Mouse (Mus musculus) megakaryocyte, embryonic 14.5 days (primary cell): ENCODE data around the gene Galnt17. TPM values are rescaled to one million over a fixed set of nuclear protein-coding genes. Genes with fewer than 3 reads are reported as not detected.
A peak's percentile ranks its signal among the peaks of the same experiment; 100 is the strongest.

Experiments used
- H3K27me3 ChIP-seq: replicated peaks from 2 replicates; pipeline ENCODE3; 2012; ENCODE audit warnings: inconsistent platforms
- H3K36me3 ChIP-seq: replicated peaks from 2 replicates; pipeline ENCODE3; 2012; ENCODE audit warnings: low read length, inconsistent platforms, mixed read lengths
- H3K4me1 ChIP-seq: 2 replicates; pipeline ENCODE4 v1.6.1; 2012; ENCODE audit warnings: inconsistent platforms
- H3K4me3 ChIP-seq: replicated peaks from 2 replicates; pipeline ENCODE3; 2012; ENCODE audit warnings: moderate library complexity, mild to moderate bottlenecking, inconsistent platforms
- H3K9me3 ChIP-seq: 2 replicates; pipeline ENCODE4 v1.6.1; 2012; ENCODE audit warnings: inconsistent platforms
- FLI1 ChIP-seq: IDR thresholded peaks from 2 replicates; pipeline ENCODE4 v1.6.1; 2012; ENCODE audit warnings: low read length, inconsistent platforms, mixed read lengths
- GATA1 ChIP-seq: IDR thresholded peaks from 3 replicates; pipeline ENCODE4 v1.6.1; 2012; ENCODE audit warnings: mixed read lengths, low read length, inconsistent platforms, borderline replicate concordance
- polyA plus RNA-seq: library from polyadenylated mRNA; stranded (reverse); fragments of >175 nt; gene quantifications from 2 replicates; pipeline ENCODE4 v1.2.3, GENCODE M21; 2012; ENCODE audit warnings: low replicate concordance; ENCODE audit not compliant: insufficient read depth

Gene Galnt17
- polyA plus RNA-seq, 1 experiment, result not detected

DNA sequence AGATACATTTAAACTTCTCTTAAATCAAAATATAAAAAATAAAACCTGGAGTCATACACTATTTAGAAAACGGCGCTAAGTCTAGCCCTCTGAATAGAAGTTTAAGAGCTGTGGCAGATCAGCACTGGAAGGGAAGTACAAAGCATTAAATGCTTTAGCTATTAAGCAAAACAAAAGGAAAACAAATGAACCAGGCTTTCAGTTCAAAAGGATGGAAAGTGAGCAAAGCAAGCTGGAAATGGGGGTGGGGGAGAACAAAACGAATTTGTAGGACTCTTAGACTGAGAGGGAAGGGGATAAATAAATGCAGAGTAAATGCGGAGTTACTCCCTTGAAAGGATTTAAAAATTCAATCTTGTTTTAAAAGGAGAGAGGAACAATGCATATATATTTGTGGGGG lies 259.8 kb downstream of the Galnt17 start:
- Histone ChIP-seq H3K36me3 (no peaks in the 10 kb centered on the region), H3K9me3 (peaks cover 27% of the 10 kb centered on the region), H3K4me3 (no peak overlapping the region), H3K4me1 (no peaks in the 10 kb centered on the region), H3K27me3 (no peaks in the 10 kb centered on the region)
- TF ChIP-seq GATA1 (no peak), FLI1 (no peak)

GRCm38 (mm10) chr5:131043130-131043529 lies 265.2 kb downstream of the Galnt17 start:
- Histone ChIP-seq H3K4me1 (no peaks in the 10 kb centered on the region), H3K9me3 (peaks cover 70% of the 10 kb centered on the region), H3K36me3 (no peaks in the 10 kb centered on the region), H3K4me3 (no peak overlapping the region), H3K27me3 (no peaks in the 10 kb centered on the region)
- TF ChIP-seq GATA1 (no peak), FLI1 (no peak)

- TF ChIP-seq FLI1, result no peak
- TF ChIP-seq GATA1, result no peak
- no peaks in the 10 kb centered on the region for H3K27me3 ChIP-seq
- no peaks in the 10 kb centered on the region for H3K36me3 ChIP-seq
- no peak overlapping the region for H3K4me3 ChIP-seq
- no peaks in the 10 kb centered on the region for H3K4me1 ChIP-seq
- peaks cover 72% of the 10 kb centered on the region for H3K9me3 ChIP-seq
Observed at GRCm38 (mm10) chr5:131040441-131040840, 267.9 kb downstream of the Galnt17 start.

- no peaks in the 10 kb centered on the region for H3K27me3 ChIP-seq
- H3K4me3 ChIP-seq, result no peak overlapping the region
- no peak for TF ChIP-seq GATA1
- no peak for TF ChIP-seq FLI1
- no peaks in the 10 kb centered on the region for H3K4me1 ChIP-seq
- peaks cover 76% of the 10 kb centered on the region for H3K9me3 ChIP-seq
- H3K36me3 ChIP-seq, result no peaks in the 10 kb centered on the region
Observed at GRCm38 (mm10) chr5:131039611-131040313, 268.5 kb downstream of the Galnt17 start.

- peaks cover 57% of the 10 kb centered on the region for H3K9me3 ChIP-seq
- H3K27me3 ChIP-seq, result no peaks in the 10 kb centered on the region
- H3K4me1 ChIP-seq, result no peaks in the 10 kb centered on the region
- TF ChIP-seq GATA1 (no peak), FLI1 (no peak)
- no peaks in the 10 kb centered on the region for H3K36me3 ChIP-seq
- no peak overlapping the region for H3K4me3 ChIP-seq
Observed at GRCm38 (mm10) chr5:131024506-131024905, 283.8 kb downstream of the Galnt17 start.

GRCm38 (mm10) chr5:131022396-131022993 lies 285.8 kb downstream of the Galnt17 start:
- Histone ChIP-seq H3K9me3 (peaks cover 61% of the 10 kb centered on the region), H3K4me3 (no peak overlapping the region), H3K27me3 (no peaks in the 10 kb centered on the region), H3K36me3 (no peaks in the 10 kb centered on the region), H3K4me1 (no peaks in the 10 kb centered on the region)
- TF ChIP-seq GATA1 (no peak), FLI1 (no peak)

DNA sequence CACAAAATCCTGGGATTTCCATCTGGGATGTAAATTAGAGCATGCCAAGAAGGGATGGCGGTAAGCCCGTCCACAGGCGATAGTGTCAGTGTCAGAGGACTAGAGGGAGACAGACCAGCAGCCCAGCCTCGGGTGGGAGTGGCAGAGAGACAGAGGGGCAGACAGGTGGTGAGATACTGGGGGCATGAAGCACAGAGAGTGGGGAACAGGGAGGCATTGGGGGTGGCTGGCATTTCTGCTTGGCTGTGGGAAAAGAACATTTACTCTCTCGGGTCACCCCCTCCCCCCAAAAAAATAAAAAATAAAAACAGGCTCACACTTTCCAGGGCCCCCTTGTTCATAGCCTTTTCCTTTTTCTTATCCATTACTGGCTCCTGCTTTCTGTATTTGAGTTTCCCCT lies 287.4 kb downstream of the Galnt17 start:
- H3K27me3 ChIP-seq, result no peaks in the 10 kb centered on the region
- peaks cover 71% of the 10 kb centered on the region for H3K9me3 ChIP-seq
- H3K36me3 ChIP-seq, result no peaks in the 10 kb centered on the region
- H3K4me1 ChIP-seq, result no peaks in the 10 kb centered on the region
- H3K4me3 ChIP-seq, result peak overlapping the region; percentile 64
- TF ChIP-seq GATA1, result no peak
- no peak for TF ChIP-seq FLI1

GRCm38 (mm10) chr5:131019346-131019965 lies 288.8 kb downstream of the Galnt17 start:
- H3K4me1 ChIP-seq, result no peaks in the 10 kb centered on the region
- no peaks in the 10 kb centered on the region for H3K27me3 ChIP-seq
- H3K36me3 ChIP-seq, result no peaks in the 10 kb centered on the region
- TF ChIP-seq GATA1, result no peak
- TF ChIP-seq FLI1, result no peak
- H3K9me3 ChIP-seq, result peaks cover 79% of the 10 kb centered on the region
- H3K4me3 ChIP-seq, result no peak overlapping the region

GRCm38 (mm10) chr5:131016066-131016465 lies 292.2 kb downstream of the Galnt17 start:
- Histone ChIP-seq H3K36me3 (no peaks in the 10 kb centered on the region), H3K4me1 (no peaks in the 10 kb centered on the region), H3K9me3 (peaks cover 84% of the 10 kb centered on the region), H3K4me3 (no peak overlapping the region), H3K27me3 (no peaks in the 10 kb centered on the region)
- TF ChIP-seq GATA1 (no peak), FLI1 (no peak)

DNA sequence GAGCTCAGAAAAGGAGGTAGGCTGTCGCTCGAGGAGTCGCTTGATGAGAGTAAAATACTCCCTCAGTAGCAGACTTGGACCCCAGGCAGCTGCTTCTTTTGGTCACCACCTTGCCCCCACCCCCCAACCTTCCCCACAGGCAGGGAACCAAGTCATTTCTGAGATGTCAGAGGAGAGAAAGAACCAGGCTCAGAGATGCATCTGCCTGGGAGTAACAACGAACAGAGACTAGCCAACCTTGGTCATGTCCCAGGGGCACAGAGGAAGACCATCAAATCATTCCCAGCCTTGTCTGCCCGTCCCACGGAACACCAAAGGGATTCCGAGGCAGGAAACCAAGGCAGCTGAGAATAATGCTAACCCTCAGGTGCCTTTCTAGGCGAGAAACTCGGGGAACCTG lies 293.0 kb downstream of the Galnt17 start:
- Histone ChIP-seq H3K4me3 (no peak overlapping the region), H3K4me1 (no peaks in the 10 kb centered on the region), H3K9me3 (peaks cover 88% of the 10 kb centered on the region), H3K36me3 (no peaks in the 10 kb centered on the region), H3K27me3 (no peaks in the 10 kb centered on the region)
- TF ChIP-seq FLI1 (no peak), GATA1 (no peak)

GRCm38 (mm10) chr5:131013816-131014215 lies 294.5 kb downstream of the Galnt17 start:
- H3K9me3 ChIP-seq, result peaks cover 87% of the 10 kb centered on the region
- TF ChIP-seq FLI1, result no peak
- TF ChIP-seq GATA1, result no peak
- H3K36me3 ChIP-seq, result no peaks in the 10 kb centered on the region
- H3K4me1 ChIP-seq, result no peaks in the 10 kb centered on the region
- no peak overlapping the region for H3K4me3 ChIP-seq
- no peaks in the 10 kb centered on the region for H3K27me3 ChIP-seq
